Mouse (Mus musculus) mature B cell (primary cell): ENCODE data around the gene Chmp2b.

Experiments used
- in situ Hi-C: fragments of 300-500 bp; cut with MboI; formaldehyde crosslinking; loops from 2 replicates; pipeline ENCODE4 v1.14.3; 2019

Gene Chmp2b

DNA sequence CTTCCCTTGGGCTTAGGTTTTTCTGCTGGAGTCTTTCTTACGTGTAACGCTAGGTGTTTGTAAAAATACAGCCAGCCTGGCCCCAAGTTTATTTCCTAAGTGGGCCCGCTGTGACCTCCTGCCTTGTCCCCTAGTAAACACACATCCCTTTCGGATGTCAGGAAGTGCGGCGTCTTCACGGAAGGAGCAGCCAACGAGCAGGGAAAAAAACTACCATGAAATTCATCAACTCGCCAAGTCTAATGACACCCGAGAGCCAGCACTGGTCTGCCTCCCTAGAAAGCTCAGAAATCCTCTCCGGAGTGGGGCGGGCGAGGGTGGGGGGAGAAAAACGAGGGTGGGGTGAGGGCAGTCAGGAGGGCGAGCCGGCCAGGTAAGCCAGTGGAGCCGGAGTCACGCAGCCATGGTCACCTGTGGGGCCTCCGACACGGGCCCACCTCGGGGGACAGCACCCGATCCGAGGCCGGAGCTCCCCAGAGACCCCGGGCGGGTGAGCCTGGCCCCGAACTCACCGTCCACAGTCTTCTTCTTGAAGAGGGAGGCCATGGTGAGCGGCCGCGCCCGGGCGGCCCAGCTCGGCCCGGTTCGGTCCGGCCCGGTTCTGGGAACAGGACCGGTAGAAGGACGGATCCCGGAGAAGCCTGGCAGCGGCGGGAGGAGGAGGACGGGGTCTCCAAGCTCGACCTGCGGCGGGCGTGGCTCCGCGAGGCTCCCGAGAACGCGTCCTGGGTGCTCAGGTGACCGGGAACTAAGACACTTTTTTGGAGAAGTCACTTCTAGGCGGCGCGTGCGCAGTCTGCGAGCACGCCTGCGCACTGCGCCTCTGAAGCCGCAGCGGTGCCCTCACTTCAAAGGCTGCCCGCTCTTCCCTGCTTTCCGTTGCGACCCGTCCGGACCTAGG, at the start of gene Chmp2b:
Gene Chmp2b (minus strand): TSS at position 764 of the 901 bp plus-strand sequence.
- in situ Hi-C loops = no loop called here

DNA sequence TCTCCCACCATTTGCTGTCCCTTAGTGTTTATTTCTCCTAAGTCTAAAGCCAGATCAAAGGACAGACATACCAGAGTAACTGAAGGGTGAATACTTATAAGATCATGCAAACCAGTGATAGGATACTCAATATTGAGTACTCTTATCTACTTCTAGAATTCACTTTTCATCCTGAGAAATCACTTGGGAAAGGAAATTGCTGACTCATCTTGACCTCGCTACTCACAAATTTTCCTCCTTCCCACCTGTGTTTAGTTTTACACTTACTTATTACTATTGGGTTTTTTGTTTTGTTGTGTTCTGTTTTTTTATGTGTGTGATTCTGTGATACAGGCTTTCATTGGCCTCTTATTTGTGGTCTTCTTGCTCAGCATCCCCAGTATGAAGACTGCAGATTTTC, 49.2 kb upstream of the Chmp2b start:
- in situ Hi-C loops = no loop called here

DNA sequence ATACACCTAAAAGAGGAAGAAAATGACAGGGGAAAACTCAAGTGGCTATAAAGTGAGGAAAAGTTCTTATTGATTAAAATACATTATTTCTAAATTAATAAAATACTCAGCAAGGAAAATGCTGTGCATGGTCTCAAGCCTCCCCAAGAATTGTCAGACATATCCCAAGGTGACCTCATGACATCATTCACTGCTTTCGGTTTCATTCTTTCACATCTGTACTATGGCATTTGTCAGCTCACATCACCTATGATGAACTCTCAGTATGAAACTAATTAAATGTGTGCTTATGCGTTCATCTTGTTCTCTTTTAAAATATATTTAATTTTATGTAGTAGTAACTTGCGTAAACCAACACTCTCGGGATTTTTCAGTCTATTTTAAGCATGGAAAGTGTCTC, 38.3 kb upstream of the Chmp2b start:
- in situ Hi-C loops = no loop called here

DNA sequence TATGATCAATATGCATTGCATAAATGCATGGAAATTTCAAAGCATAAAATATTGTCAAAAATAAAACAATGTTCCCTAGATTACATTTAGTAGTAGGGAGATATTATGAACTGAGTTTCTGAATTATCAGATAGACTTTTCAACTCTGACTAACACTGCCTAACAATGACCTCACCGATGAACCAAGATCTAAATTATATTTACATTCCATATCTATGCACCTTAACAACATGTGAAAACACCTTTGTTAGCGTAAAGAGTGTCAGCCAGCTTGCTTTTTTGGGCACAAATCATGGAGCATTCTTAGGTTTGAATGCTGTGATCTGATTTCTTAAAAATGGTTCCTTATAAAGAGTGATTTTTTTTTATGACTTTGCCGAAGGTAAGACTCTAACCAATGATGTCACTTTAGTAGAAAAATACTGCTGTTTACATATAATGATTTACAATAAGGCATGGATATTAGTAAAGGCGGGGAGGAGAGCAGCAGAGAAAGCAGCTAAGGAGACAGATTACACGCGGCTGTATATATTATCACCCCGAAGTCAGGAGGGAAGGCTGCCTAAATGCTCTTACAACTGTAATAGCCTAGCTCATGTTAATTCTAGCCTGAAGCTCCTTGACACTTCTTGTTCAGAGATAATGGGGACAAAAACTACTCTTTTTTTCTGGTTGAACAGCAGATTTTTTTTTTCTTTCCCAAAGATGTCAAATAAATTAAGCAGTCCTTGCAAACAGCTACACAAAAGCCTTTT, 23.8 kb upstream of the Chmp2b start:
- in situ Hi-C loops = no loop called here

DNA sequence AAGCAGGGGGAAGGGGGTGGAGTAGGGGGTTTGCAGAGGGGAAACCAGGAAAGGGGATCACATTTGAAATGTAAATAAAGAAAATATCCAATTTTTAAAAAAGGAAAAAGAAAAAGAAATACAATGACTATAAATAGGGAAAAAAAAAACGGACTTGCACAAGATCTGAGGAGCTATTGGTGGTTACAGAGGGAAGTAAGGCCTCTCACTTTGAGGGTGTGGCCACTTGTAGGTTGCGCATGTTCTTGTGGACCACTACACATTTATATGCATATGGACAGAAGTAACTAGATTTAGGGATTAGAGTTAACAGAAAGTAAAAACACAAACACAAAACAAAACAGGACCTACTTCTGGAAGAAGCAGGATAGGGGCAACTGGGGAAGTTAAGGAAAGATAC, 23.2 kb upstream of the Chmp2b start:
- in situ Hi-C loops = no loop called here

DNA sequence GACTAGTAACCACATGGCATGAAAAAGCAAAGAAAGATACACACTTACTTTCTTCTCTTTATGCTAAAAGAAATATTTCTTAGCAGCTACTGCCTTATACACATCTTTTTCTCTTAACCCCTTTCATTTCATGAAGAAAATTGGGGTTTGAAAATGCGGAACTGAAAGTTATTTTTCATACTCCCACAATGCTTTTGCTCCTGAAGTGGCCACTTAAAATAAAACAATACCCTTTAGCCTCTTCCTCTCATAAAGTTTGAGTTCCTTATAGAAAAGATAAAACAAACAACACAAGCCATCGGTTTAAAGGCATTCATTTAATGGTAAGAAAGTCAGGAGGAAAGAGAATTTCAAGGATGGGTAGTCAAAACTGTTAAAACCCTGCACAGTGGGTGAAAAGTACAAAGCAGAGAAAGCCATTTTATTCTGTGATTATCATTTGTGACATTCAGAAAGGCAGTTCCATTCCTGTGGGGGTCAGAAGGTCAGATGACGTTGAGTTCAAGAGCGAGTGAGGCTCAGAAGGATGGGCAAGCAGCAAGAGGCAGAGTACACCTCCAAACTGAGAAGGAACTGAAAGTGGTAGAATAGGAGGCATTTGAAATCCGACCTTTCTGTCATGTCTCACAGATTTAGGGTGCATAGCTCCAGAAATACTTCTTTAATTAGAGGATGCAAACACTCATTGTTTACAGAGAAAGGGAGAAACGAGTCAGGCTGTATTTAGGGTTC, 14.9 kb upstream of the Chmp2b start:
- in situ Hi-C loops = no loop called here

DNA sequence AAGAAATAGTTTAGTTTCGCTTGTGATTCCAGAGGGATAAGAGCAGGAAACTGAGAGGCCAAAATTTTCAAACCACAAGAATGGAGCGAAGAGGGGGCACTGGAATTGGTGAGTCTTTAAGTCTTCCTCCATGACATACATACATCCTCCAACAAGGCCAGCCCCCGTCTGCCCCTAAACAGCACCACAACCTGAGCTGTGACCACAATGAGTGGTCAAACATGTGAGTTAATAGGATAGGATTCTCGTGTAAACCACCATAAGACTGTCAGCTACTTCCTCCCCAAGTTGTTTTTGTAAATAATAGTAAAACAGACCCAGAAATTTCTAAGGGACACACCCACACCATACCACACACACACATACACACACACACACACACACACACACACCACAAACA, 6.3 kb upstream of the Chmp2b start:
- in situ Hi-C loops = no loop called here

DNA sequence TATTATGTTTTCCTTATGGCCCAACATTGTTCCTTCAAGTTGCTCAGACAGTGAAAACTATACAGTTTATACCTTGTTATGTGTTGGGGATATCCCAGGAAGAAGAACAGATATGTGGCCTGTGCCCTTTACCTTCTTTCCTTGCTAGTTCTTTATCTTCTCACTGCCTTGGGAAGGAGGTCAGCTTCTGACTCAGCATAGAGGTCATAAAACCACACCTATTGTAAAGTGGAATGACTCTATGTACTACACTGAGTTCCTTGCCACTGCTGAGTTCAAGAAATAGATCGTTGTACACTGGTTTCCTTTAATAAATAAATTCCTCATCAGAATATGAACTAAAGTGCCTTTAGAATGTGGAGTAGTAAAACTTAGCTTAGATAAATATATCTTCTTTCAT, 2.4 kb upstream of the Chmp2b start:
- in situ Hi-C loops = no loop called here

DNA sequence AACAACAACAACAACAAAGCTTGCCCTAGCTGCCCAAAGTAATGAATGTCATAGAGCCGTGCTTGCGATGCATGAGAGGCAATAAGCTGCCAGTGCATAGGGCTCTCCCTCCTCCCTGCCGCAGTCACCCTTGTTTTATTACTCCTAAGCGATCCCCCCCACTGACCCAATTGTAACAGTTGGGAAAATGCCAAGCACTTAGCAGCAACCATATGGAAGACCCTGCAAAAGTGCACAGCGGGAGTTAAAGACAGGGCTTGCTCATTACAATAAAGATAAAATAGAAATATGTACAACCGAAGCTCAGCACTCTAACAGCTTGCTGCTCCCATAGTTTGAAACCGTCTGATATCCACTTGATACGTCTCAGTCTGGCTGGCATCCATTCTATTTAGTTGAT, 1.8 kb upstream of the Chmp2b start:
- in situ Hi-C loops = no loop called here

DNA sequence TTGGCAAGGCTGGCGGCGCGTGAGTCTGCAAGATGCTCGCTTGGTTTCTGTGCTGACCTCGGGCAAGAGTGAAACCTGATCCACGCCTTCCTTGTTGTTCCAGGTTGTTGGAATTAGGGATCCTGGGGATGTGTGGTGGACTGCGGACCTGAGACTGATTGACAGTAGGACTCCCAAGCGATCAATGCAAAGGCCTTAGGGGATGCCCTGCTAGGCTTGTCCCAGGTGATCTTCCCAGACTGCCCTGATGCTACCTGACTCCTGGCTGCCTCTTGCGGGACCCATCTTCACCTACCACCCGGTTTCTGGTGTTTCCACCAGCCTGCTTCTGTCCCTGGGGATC, 309 bp upstream of the Chmp2b start:
- in situ Hi-C loops = no loop called here

DNA sequence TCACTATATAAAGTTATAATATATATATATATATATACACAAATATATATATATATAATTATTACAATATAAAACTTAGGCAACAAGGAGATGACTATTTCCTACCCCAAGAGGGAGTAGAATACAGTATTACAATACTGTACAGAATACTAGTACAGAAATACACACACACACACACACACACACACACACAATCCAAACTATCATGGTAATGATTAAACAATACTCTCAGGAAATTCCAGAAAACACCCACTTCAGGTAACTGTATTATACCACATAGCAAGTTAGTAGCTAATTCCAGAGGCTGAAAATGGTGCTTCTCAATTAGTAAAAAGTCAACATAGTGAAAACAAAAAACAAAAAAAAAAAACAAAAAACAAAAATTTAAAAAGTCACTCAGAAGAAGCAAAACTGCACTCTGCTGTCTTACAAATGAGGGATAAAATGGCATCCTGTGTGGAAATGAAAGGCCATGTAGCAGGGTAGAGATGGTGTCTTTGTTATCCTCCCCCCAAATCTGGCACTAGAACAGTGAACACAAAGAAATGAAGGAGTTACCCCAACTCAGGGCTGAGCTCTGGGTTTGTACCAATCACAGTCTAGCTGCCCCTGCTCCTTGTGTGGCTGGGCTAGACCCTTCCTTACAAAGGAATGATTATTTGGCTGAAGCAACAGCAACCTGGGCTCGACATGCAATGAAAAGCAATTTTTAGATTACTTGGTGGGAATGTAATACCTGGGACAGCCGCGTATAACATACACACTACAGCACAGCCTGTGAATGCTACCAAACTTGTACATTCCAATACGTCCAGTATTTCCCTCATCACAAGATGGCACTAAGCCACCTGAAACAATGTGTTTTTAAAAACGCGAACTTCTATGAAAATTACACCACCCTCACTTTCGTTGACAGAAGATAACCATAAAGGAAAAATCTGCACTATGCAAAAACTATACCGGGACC, 1.2 kb downstream of the Chmp2b start:
- in situ Hi-C loops = no loop called here

DNA sequence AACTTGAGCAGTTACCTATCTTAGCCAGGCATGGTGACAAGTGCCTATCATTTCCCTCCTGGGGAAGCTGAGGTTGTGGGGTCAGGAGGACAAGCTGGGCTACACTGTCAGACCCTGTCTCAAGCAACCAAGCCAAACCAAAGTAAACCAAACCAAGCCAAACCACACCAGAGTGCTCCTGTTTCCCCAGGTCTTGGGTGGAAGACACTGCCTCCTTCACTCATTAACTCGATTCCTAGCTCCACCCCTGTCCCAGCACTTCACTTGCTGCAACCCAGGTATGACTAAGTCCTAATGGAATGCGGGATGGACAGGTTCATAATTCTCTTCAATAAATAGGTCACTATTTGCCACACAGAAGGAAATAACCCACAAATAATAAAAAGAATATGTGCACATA, 2.9 kb downstream of the Chmp2b start:
- in situ Hi-C loops = no loop called here

DNA sequence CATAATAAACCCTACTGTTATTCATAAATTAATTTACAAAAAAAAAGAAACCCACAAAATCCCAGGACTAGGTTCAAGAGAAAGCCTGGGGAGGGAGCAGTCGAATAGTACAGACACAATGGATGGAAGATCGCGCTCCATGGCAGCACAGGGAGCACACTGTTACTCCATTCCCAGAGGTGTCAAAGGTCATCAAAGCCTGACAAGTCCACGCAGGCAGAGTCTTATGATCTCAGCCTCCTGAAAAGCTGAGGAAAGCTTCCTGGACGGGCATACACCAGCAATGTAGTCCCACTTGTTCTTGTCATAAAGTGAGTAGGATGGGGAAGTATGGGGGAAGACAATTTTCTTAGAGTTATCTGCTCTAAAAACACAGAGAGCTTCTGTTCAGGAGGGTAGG, 5.2 kb downstream of the Chmp2b start:
- in situ Hi-C loops = no loop called here

DNA sequence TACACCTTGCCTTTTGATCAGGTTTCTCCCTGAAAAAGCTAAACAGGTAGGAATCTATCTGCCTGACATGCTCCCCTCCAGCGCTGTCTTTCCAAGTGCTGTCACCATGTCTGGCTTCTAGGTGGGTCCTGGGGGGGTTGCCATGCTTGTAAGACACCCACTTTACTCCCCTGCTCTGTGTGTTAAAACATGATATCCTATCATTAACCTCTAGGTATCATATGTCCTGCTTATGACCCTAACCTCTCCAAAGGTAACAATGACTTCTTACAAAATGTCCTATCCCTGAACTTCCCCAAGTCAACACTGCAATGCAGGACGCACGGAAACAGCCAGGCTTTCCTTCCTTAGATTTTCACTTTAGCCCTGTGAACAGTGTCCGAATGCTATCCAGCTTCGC, 8.3 kb downstream of the Chmp2b start:
- in situ Hi-C loops = no loop called here

DNA sequence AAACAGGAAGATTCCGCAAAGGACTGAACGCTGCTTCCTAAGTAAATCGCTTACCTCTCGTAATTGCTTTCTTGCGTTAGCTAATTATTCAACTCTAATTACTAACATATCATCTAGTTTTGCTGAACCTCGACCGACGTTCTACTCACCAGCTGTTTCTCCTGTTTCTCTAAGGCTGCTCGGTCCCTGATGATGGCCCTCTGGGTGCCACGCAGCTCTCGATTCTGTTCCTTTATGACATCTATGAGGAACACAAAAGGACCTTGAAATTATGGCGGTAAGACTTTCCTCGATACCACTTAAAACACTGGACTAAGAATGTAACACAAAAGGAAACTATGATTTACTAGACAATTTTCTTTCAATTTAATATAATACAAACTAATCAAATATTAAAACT, 11.7 kb downstream of the Chmp2b start:
- in situ Hi-C loops = no loop called here

DNA sequence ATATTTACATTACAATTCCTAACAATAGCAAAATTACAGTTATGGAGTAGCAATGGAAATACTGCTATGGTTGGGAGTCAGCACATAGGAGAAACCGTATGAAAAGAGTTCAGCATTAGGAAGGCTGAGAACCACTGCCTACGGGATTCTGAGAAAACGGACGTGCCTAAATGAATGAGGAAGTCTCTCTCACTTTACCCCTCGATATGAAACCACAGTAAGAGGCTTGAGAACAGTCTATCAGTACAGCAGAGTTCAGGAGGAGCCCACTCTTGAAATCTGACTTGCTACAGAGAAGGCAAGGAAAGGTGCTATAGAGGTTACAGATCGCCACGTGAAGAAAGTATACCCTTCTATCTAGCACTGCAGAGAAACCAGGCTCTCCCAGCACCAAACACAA, 13.6 kb downstream of the Chmp2b start:
- in situ Hi-C loops = no loop called here

DNA sequence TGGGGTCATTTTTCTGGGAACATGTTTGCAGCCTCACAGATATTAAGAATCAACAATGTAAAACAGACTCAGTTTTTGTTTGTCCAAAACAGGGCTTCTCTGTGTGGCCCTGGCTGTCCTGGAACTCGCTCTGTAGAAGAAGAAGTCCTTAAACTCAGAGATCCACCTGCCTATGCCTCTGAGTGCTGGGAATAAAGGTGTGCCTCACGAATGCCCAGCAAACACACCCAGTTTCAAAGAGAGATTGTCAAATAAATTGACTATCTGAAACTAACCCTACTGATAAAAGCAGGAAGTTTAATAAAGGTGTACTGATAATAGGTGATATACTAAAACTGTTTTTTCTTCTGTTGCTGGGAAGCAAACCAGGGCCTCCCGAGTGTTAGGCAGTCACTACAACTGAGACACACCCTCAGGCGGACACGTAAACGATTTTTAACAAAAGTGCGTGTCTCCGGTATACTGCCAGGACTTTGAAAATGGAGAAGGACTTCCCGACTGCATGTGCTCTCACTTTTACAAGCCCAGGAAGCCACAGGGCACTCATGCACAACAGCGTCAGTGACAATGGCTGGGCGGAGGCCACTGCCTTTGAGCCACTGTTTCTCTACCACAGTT, 18.7 kb downstream of the Chmp2b start:
- in situ Hi-C loops = no loop called here

DNA sequence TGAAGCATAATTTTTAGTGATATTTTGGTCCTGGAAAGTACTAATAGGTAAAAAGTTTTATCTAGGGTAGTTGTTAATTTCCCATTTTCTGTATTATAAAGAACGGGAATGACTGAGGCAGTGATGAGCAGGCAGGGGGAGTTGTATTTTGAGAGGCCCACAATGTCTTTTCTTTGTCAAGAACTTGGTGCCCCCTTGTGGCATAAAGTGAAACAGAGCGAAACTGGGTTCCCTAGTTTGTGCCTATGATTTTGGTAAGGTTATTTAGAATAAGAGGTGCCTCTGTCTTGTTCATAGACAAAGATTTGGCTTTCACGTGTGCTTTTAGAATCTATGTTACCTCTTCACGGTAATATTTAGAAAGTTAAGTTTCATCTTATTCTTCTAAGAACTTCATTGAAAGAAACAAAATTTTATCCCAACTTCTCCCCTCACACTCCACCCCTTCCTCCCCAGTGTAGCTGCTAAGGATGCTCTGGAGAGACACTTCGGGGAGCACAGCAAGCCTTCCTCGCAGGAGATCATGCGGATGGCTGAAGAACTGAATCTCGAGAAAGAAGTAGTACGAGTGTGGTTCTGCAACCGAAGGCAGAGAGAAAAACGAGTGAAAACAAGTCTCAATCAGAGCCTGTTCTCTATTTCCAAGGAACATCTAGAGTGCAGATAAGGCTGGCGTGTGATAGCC, 29.1 kb downstream of the Chmp2b start:
- in situ Hi-C loops = no loop called here

DNA sequence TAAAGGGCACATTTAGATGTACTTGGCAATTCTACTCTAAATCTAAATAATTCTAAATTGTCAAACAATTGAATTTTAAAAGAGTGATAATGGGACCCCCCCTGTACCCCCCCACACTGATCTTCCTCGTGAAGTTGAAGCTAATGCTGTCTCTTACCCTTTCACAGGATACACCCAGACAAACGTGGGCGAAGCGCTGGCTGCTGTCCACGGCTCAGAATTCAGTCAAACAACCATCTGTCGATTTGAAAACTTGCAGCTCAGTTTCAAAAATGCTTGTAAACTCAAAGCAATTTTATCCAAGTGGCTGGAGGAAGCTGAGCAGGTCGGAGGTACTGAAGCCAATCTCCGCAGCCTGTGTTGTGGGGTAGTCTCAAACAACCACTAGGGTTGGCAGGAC, 30.9 kb downstream of the Chmp2b start:
- in situ Hi-C loops = no loop called here

DNA sequence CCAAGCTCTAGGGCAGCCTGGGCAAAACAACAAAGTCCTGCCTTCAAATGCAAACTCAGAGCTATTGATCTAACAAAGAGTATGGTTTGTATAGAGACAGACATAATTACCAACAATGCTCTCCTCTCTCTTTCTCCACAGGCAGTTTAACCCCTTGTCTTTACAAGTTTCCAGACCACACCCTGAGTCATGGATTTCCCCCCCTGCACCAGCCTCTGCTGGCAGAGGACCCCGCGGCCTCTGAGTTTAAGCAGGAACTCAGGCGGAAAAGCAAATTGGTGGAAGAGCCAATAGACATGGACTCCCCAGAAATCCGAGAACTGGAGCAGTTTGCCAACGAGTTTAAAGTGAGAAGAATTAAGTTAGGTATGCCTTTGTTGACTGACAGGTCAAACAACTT, 32.9 kb downstream of the Chmp2b start:
- in situ Hi-C loops = no loop called here

DNA sequence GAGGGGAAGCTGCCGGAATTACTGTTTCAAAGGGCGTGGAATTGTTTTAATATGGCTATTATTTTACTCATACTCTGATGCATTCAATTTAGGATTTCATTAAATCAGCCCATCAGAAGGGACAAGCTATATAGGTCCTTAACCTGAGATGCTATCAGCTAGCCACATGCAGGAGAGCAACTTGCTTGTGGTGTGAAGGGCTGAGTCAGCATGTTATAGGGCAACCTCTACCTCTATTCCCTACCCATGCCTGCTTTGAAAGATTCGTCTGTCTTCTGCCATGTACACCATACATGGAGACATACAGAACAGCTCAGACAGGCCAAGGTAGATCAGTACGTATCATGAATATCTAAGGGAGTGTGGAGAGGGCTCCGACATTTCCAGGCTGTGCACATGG, 35.8 kb downstream of the Chmp2b start:
- in situ Hi-C loops = no loop called here
